Mouse (Mus musculus): ENCODE measurements at regions not wholly inside any gene's neighbourhood (a gene's known extent, or its start where the extent isn't known, plus 50 kb on each side); places are given as distances from the start of the nearest gene placed in this dataset.

GRCm38 (mm10) chr2:74463407-74463806, 115.8 kb downstream of the Lnpk start:
- no peak for DNase-seq (ENCODE audit: low read depth, low spot score)

- DNase-seq (ENCODE audit: low read depth, low spot score), result no peak
Observed at GRCm38 (mm10) chr2:74461211-74461844, 117.9 kb downstream of the Lnpk start.

- DNase-seq (ENCODE audit: low read depth, low spot score), result no peak
Observed at GRCm38 (mm10) chr2:74454431-74454830, 124.8 kb downstream of the Lnpk start.

- DNase-seq (ENCODE audit: low read depth, low spot score), result no peak
Observed at GRCm38 (mm10) chr2:74452679-74453078, 126.6 kb downstream of the Lnpk start.

- DNase-seq (ENCODE audit: low read depth, low spot score), result no peak
Observed at GRCm38 (mm10) chr2:74451578-74451977, 127.7 kb downstream of the Lnpk start.

- no peak for DNase-seq (ENCODE audit: low read depth, low spot score)
Observed at GRCm38 (mm10) chr2:74451038-74451437, 128.2 kb downstream of the Lnpk start.

DNA sequence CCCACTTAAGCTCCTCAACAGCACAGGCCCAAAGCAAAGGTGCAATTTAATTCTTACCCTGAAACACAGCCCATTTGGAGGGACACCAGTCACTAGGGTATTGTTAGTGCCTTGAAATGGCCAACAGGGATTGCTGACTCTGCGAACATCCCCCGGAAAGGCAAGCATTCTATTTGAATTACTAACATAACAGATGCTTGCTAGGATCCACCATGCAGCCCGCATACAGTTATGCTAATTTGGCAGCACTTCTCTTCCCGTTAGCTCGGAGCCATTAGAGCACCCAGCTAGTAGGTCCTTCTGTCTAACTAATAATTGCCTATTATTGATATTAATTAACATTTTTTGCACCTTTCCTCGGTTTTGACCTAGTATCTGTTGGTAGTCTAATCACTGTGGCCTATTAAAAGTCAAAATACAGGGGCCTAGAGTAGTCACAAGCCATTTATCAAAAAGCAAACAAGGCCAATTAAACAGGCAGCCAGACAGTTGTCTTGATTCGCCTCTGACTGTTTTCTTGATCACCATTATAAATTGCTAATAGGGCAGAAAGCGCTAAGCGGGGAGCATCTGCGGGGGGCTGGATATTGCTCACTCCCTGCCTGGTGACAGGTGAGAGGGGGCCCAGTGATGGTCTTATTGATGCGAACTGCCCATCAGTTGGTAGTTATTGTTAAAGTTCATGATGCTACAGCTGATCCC, 129.0 kb downstream of the Lnpk start:
- DNase-seq (ENCODE audit: low read depth, low spot score), result no peak

- no peak for DNase-seq (ENCODE audit: low read depth, low spot score)
Observed at GRCm38 (mm10) chr2:74435184-74435911, 143.9 kb downstream of the Lnpk start.

GRCm38 (mm10) chr2:74426746-74427145, 152.5 kb downstream of the Lnpk start:
- DNase-seq (ENCODE audit: low read depth, low spot score), result peak; percentile 50

DNA sequence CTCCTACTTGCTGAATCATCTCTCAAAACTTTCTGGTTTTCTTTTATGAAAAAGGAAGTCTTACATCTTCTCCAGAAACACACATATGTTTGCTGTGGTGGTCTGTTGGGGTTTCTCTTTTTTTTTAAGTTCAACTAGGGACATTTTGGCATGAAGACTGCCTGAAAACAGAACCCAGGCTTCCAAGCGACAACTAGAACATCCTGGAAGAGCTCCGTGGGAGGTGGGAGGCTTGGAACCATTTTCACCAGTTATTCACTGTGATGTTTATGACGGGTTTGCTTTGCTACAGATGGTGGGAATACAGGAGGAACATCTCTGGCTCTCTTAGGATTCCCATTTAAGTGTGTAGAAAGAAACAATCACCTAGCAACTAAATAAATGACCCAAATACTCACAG, 154.5 kb downstream of the Lnpk start:
- no peak for DNase-seq (ENCODE audit: low read depth, low spot score)

GRCm38 (mm10) chr2:74416097-74416496, 163.1 kb downstream of the Lnpk start:
- peak; percentile 4 for DNase-seq (ENCODE audit: low read depth, low spot score)

- no peak for DNase-seq (ENCODE audit: low read depth, low spot score)
Observed at GRCm38 (mm10) chr2:74414721-74415120, 164.5 kb downstream of the Lnpk start.

DNA sequence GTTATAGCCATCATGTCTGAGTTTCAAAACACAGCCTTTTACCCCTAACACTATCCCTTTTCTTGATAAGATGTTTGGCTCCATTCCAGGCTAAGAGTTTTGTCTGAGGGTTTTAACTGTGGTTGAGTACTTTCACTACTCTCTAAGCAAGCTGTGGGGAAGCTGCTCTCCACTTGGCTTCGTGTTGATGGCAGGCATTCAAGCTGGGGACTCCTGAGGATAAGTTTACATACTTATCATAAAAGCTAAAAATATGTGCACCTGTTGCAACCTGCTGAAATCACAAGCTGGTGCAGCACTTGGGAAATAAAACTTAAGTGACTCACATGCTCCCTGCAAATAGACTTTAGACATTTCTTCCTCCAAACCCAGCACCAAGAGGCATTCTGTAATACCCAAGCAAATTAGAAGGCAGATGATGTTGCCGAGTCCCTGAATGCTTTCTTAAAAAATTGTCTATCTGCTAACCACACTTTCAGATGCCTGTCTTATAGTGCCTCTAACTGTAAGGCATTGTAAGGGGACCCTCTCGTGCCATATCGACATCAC, 169.3 kb downstream of the Lnpk start:
- DNase-seq (ENCODE audit: low read depth, low spot score), result no peak

- DNase-seq (ENCODE audit: low read depth, low spot score), result no peak
Observed at GRCm38 (mm10) chr2:74404493-74404892, 174.7 kb downstream of the Lnpk start.

GRCm38 (mm10) chr2:74391064-74391463, 188.2 kb downstream of the Lnpk start:
- DNase-seq (ENCODE audit: low read depth, low spot score), result no peak

DNA sequence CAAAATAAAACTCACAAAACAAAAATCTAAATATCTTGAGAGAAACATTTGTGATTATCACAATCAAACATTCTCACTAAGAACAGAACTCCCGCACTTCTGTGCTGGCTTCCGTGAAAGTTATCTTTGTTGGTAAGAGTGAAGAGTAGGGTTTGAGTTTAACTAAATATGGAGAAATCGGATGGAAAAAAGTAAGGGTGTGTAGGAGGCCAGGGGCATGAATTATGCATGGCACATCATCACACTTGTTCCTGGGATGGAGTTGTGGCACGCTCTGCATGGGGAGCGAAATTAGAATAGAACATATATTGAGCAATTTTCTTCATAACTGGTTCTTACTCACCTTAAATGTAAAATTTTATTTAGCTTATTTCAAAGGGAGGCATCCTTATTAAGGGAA, 191.2 kb downstream of the Lnpk start:
- DNase-seq (ENCODE audit: low read depth, low spot score), result no peak

- DNase-seq (ENCODE audit: low read depth, low spot score), result no peak
Observed at GRCm38 (mm10) chr2:74384918-74385317, 194.3 kb downstream of the Lnpk start.

DNA sequence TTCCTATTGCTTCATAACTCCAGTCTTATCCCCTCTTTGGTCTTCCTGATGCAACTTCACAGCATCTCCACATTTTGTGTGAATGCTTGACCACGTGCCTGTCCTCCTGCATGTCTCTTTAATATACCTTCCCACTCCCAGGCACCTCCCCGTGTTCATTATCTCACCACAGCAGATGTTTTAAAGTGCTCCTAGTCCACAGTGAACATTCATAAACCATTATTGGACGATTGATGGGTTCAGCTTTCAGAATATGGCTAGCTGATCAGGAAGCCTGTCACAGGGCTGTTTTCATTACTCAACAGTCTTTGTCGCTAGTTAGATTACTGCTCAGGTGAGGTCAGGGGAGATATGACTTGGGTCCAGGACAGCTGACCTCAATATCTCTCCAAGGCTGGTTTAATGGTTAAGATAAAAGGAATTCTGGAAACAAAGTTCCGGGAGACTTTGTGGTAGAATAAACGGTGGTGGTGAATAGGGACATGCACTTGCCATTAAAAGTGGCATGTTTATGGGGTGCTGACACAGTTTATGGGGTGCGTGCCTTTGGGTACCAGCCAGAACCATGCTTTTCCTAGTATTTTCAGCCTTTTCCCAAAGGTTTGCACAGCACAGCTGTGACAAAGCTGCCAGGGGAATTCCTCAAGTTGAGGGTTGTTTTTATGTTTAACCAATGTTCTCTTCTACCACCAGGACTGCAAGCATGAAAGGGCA, 198.5 kb downstream of the Lnpk start:
- no peak for DNase-seq (ENCODE audit: low read depth, low spot score)

- DNase-seq (ENCODE audit: low read depth, low spot score), result no peak
Observed at GRCm38 (mm10) chr2:74378709-74379108, 200.5 kb downstream of the Lnpk start.

GRCm38 (mm10) chr2:74373938-74374337, 205.3 kb downstream of the Lnpk start:
- no peak for DNase-seq (ENCODE audit: low read depth, low spot score)

GRCm38 (mm10) chr2:74373056-74373455, 206.2 kb downstream of the Lnpk start:
- DNase-seq (ENCODE audit: low read depth, low spot score), result no peak

DNA sequence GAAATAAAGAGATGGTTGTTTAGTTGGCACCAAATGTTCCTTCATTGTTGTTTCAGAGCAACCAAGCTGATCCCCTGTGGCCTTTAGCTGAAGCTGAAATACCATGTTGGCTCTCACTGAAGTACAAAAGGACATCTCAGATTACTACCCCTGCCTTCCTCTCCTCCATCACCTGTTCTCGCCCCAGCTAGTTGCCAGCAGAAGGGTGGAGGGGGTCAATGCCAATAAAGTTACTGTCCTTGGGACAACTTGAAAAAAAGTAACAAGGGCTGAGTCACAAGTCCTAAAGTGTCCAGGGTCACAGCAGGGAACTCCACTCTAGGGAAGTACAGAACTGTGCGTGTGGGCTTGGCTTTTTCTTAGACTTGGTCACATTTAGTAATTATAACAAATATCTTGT, 216.0 kb downstream of the Lnpk start:
- DNase-seq (ENCODE audit: low read depth, low spot score), result no peak

All from retina, postnatal 7 days (tissue).